Mouse (Mus musculus) kidney, postnatal 10 days (tissue): Measurements from ENCODE around the gene Cstf1.

Experiments
- DNase-seq: peaks from one replicate; pipeline ENCODE4 v3.0.0; 2021; ENCODE audit warnings: mixed read lengths

Cstf1 gene

GRCm38 (mm10) chr2:172370411-172371223 lies at the start of gene Cstf1, which contains the start of gene Aurka:
Gene Cstf1 (plus strand): TSS chr2:172370681.
Gene Aurka (minus strand): TSS chr2:172370535.
- peak; percentile 97 for DNase-seq

- DNase-seq = peak; percentile 90
Observed at GRCm38 (mm10) chr2:172320878-172321277, 49.6 kb upstream of the Cstf1 start.

GRCm38 (mm10) chr2:172328248-172328647 lies 42.2 kb upstream of the Cstf1 start:
- DNase-seq = no peak

GRCm38 (mm10) chr2:172329179-172329578 lies 41.3 kb upstream of the Cstf1 start:
- peak; percentile 66 for DNase-seq

DNA sequence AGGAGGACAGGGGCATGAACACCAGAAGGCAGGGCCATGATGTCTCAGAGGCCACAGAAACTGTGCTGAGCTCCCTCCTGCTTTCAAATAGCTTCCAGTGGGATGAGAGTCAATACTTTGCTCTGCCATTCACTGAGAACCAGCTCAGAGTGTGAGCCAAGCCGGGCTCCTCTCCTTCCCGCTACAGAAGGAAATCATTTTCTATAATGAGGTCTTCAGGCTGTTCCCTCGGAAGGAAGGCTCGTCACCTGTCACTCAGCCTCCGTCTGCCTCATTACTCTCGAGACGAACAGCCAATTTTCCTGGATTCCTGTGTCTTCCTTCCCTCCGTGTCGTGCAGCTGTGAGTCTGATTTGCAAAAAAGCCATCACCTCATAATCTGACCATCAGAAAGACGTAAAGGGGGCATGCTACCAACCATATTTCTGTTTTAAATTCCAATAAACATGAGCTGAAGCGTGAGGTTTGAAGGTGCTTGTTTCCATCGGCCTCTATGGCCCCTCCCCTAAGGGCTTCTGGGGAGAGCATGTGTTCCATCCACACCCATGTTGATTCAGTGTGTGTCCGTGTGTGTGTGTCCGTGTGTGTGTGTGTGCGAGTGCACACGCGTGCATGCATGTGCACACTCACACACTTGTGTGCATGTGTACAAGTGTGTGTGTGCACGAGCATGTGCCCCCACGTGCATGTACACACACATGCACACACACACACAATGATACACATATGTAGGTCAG lies 32.1 kb upstream of the Cstf1 start:
- no peak for DNase-seq

DNA sequence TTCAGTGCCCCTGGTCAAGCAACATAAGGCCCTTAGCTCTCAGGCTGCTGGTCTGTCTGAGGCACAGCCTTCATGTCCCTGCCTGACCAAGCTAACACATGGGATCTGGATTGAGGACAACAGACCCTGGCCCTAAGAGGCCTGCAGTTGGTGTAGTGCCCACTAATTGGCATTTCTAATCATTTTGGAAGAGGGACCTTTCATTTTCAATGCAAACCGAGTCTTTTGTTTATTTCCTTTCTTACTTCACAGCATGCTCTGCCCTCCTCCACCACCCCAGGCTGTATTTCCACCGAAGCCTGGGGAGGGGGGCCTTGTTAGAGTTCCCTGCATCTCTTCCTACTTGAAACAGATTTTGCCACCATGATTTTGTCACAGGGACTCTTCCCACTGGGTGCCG lies 29.5 kb upstream of the Cstf1 start:
- no peak for DNase-seq

DNA sequence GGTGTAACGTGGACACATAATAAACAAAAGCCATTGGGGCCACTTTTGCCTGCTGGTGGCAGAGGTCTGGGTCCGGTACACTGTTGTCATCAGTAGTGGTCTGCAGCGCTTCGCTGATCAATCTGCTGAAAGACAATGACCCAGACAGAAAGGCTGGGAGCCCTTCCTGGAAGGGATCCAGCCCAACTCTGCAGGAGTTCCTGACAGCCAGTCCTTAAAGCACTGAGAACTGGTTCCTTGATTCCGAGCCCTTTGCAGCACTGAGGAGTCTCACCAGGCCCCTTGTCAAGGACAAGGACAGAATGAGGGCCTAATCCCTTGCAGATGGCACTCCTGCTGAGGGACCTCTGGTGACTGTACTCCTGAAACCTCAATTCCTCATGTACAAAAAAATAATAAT lies 28.9 kb upstream of the Cstf1 start:
- no peak for DNase-seq

- DNase-seq = no peak
Observed at GRCm38 (mm10) chr2:172343751-172344150, 26.7 kb upstream of the Cstf1 start.

DNA sequence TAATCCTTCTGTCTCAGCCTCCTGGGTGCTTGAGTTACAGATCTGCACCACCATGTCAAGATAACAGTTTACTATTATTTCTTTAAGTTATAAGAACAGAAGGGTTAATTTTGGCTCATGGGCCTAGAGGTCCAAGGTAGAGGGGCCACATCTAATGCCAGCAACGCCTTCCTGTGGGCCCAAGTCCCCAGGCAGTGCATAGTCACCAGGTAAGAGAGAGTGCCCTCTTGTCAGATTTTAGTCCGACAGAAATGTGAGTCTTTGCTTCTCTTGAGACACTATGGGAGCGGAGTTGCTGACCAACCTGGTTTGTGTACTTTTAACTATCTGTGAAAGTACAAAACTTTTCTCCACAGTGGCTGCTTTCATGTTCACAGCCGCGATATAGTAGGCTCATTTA lies 25.8 kb upstream of the Cstf1 start:
- no peak for DNase-seq

DNA sequence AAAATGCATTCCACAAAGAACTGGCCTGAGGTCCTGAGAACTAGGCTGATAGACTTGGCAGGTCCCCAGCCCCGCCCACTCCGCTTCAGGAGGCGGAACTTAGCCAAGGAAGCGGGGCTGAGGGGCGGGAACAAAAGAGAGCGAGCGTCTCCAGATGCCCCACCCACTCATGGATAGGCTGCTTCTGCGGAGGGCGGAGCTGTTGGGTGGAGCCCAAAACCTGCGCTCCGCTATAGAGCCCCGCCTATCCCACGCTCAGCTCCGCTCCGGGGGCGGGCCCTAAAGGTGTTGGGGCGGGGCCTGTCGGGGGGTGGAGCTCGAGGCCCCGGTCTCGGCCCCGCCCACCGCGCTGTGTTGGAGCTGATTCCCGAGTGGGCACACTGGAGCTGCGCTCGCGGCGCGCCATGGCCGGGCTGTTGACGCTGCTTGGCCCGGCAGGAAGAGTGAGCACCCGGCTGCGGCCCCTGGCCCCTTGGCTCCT lies 25.2 kb upstream of the Cstf1 start, which contains the start of gene Fam210b:
Gene Fam210b, plus strand, starts transcription at position 308 of the 481 bp plus-strand sequence.
- DNase-seq = peak; percentile 98

- peak; percentile 59 for DNase-seq
Observed at GRCm38 (mm10) chr2:172346034-172346929, 24.2 kb upstream of the Cstf1 start.

DNA sequence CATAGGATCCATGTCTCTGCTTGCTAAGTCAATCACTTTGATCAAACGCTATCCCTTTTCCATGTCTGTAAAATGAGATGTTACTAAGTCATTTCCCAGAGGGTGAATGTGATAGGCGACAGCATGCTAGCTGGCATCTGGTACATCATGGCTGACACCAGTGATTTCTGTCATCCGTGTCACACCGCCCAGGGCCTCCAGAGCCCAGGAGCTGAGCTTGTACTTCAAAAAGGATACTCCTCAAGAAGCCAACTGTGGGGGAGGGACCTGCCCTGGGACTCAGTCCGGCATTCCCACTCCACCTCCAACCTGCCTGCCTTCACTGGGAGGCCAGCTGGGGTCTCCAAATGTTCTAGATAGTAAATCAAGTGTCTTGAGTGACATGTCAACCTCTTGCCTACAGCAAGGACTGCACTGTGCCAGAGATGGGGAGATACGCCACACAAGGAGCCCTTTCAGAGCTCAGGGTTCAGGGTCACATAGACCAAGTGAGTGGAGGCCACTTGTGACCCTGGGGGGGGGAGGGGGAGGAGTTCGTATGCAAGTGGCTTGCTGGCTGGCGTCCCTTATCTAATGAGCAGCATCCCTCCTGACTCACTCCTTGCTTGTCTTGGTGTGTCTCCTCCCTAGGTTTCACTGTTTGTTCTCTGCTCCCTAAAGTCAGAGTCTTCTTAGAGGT lies 23.4 kb upstream of the Cstf1 start:
- no peak for DNase-seq

- DNase-seq = no peak
Observed at GRCm38 (mm10) chr2:172348297-172348950, 22.1 kb upstream of the Cstf1 start.

DNA sequence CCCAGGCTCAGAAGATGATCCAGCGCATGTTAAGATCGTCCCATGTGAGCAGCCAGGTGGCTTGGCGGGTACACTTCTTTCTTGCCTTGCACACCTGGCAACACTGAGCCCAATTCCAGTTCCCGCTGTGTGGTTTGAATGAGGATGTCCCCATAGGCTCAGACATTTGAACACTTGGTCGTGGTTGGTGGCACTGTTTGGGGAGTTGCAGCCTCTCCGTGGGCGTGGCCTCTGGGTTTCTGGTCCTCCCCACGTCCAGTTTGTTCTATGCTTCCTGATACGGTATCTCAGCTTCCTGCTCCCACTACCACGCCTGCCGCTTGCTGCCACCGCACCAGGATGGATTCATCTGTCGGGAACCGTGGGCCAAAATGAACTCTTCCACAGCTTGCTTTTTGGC lies 20.7 kb upstream of the Cstf1 start:
- no peak for DNase-seq

- no peak for DNase-seq
Observed at GRCm38 (mm10) chr2:172350773-172351172, 19.7 kb upstream of the Cstf1 start.

- DNase-seq = no peak
Observed at GRCm38 (mm10) chr2:172353218-172353617, 17.3 kb upstream of the Cstf1 start.

DNA sequence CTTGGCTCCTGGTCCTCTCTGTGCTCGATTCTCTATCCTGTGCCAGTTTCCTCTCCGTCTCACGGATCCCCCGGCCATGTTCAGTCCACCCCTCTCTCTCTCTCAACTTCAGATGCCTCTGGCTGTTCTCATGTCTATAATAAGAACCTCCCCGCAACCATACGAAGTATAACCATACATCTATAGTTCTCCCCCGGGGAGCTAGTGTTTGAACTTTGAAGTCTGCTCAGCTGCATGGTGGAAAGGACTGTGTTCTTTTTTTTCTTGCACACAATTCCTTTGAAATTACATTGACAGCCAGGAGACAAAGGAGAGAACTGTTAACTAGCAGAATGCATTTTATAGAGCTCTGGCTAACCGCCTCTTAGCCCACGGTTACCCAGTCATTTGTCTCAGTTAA lies 15.7 kb upstream of the Cstf1 start:
- DNase-seq = no peak

DNA sequence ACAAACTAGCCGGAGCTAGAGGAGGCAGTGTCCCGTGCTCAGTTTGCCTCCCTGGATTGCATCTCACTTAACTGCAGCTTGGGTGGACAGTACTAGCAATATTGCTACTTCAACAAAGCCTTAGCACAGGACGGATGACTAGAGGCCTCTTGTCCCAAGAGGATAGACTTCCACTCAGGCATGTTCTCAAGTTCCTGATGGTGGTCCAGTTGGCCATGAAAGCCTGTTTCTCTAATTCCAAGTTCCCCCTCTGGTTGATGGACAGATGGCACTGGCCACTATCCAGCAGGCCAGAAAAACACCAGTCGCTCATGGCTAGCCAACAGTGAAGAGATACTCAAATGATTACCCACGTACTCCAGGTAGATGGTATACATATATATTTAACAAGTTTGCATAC lies 14.6 kb upstream of the Cstf1 start:
- no peak for DNase-seq

- DNase-seq = no peak
Observed at GRCm38 (mm10) chr2:172363176-172363575, 7.3 kb upstream of the Cstf1 start.

DNA sequence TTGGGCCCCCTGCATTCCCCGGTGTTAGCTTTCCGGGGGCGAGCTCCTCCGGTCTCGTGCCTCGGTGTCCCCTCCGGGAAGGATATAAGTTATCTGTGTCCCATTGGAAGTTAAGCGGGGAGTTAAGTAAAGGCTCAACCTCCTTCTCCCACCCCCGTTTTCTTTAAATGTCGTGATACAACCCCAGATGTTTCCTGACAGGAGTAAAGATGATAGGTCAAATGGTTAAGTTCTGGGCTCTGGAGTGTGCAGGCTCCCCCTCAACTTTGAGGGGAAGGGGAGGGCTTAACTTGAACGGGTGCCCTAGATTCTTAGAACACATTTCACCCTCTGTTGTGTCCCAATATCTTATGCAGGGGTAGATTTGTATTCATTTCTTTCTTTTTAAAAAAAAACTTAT lies 777 bp downstream of the Cstf1 start:
- DNase-seq = no peak

GRCm38 (mm10) chr2:172376551-172376950 lies 6.1 kb downstream of the Cstf1 start:
- DNase-seq = no peak
